Mouse (Mus musculus) right cerebral cortex, postnatal 4 days (tissue): Measurements from ENCODE around the gene Proca1.

Experiments
- DNase-seq: peaks from one replicate; pipeline ENCODE4 v3.0.0-alpha.2; 2022

Gene Proca1

DNA sequence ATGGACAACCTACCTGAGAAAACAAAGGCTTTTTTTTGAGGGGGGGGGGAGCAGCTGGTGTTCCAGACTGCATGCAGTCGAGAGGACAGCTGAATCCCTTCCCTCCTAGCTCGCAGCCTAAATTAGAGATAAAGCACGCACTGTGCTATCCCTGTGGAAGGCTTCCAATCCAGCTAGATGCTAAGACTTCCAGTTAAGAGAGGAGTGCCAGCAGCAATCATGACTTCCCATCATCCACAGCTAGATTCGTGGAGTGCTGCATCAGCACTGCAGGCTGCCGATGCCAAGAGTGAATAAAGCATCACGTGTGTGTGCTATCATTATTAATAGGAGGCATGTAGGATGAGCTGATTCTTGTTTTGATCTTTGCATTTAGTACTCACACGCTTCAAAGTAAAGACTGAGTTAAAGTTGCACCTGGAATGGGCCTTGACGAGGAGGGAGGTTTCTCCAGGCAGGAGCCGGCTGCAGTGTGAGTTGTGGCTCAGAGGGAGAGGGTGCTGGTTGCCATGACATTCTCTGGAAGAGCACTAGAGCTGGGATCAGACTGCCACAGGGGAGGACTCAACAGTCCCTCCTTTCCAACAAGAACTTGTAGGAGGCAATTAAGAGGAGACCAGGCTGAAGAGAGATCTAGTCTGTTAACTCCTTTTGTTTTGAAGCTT lies 47.1 kb downstream of the Proca1 start:
- no peak for DNase-seq

DNA sequence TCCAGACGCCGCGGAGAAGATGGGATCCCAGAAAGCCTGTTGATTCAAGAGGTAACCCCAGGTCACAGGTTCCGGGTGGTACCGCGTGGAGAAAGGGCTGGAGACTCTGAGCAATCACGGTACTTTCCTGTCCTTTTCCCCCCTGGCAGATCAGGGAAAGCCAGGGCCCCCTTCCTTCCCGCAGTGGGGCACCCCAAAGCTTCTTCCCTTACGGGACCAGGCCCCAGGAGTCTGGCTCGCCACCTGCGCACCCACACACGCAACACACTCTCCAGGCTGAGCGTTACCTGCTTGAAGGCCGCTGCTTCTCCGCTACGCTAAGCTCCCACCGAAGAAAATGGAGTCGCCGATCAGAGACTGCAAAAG lies 52.1 kb downstream of the Proca1 start:
- no peak for DNase-seq

DNA sequence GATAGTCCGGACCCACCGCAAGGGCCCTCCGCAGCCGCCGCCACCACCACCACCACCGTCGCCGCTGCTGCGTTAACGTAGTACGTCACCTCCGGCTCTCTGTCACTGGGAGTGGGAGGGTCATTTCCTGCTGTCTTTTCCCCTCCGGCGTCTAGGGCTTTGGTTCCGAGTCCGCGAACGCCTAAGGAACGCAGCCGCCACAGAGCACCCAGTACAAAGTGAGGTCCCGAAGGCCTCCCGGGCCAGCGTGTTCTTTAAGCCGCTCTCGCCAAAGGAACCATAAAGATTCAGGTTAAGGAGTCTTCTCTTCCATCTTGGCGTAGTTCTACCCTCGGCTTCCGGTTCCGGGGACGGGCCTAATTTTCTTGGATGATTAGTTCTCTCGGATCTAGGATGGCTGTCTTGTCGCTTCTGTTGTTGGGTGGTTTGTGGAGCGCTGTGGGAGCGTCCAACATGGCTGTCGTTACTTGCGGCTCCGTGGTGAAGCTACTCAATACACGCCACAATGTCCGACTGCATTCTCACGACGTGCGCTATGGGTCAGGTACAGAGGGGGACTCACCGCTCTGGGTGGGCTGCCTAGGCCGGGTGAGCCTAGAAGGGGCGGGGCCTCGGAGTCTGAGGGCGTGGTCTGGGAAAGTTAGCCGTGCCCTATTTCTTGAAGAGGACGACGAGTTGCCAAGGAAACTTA lies 52.6 kb downstream of the Proca1 start, which contains the start of the genes Sdf2 and Supt6:
Gene Sdf2 (plus strand): TSS at position 120 of the 691 bp plus-strand sequence.
Gene Supt6 (minus strand): TSS at position 361 of the 691 bp plus-strand sequence.
- DNase-seq, result peak; percentile 80

DNA sequence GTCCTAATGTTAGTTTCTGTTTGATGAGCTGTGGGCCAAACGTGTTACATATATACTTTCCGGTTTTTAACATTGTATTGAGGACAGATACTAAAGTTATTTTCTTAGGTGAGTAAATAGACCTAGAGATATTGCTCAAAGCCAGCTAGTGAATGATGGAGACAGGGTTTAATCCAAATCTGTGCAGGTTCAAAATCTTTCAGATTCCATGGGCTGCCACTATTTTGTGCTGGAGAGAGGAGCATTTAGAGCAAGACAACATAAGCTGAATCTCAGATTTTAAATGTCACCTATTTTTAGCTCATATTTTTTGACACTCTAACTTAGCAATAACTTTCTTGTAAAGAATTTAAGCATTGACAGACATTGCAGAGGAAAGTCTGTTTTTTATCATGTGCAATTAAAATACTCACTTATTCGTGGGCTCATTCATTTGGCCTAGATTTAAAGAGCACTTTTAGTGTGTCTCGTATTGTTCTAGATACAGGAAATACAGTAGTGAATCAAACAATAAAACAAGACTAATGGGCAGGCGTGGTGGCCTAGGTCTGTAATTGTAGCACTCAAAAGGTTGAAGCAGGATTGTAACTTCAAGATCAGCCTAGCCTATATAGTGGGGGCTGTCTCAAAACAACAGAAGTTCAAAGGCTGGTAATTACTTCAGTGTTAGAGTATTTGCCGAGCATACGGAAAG lies 53.3 kb downstream of the Proca1 start:
- no peak for DNase-seq

DNA sequence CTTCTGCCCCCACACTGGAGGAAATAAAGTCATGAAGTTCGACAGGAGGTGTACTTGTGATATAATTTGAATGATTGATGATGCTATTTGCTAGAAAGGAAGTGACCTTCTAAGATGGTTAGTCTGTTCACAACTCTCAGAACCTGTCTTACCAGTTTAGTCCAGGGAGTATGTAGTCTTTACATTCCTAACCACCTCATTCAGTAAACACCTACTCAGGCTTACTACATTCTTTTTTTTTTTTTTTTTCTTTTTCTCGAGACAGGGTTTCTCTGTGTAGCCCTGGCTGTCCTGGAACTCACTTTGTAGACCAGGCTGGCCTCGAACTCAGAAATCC lies 53.8 kb downstream of the Proca1 start:
- no peak for DNase-seq

DNA sequence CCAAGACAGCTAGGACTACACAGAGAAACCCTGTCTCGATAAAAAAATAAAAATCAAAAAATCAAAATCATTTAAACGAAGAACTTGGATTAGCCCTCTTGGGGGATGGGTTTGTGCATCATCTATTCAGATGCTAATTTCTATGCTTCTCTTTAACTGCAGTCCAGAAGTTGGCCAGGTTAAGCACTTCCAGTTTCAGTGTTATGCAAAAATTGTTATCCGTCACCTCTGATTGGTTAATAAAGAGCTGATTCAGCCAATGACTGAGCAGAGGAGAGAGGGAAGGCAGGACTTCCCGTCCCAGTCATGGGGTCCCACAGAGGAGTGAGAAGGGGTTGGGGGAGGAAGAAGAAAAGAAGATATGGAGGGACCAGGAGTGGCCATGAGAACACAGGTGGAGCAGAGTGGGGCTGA lies 54.5 kb downstream of the Proca1 start:
- DNase-seq, result no peak
